Mouse (Mus musculus): ENCODE data around the gene Lgals4. TPM values are rescaled to one million over a fixed set of nuclear protein-coding genes. Genes with fewer than 3 reads are reported as not detected.
"Not testable (repeated sequence)": the region's sequence is repeated elsewhere in the genome, so short reads cannot be mapped to it uniquely, and the experiment has no call there.

Lgals4 gene
- total and polyA plus RNA-seq, 2 experiments, result 11.0 to 16.4 TPM

DNA sequence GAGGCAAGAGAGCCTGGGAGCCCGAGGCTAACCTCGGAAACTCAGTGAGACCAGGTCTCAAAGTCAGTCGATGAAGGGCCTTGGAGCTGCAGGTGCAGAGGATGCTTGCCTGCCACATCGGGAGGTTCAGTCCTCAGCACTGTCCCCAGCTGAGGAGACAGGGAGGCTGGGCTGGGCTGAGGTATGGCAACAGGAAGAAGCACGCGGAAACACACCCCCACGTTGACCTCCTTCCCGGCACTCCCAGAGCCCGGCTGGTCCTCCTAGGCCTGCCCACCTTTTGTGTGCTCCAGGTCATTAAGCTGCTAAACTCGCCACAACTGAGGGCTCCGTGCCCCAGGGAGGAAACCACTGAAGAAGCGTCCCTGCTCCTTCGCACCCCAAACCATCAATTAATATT lies 47.5 kb downstream of the Lgals4 start, which contains the start of gene Capn12:
Gene Capn12 (plus strand): TSS at position 224 of the 400 bp plus-strand sequence.
- DNase-seq (ENCODE audit: extremely low read depth, low read depth, low spot score), result no peak

DNA sequence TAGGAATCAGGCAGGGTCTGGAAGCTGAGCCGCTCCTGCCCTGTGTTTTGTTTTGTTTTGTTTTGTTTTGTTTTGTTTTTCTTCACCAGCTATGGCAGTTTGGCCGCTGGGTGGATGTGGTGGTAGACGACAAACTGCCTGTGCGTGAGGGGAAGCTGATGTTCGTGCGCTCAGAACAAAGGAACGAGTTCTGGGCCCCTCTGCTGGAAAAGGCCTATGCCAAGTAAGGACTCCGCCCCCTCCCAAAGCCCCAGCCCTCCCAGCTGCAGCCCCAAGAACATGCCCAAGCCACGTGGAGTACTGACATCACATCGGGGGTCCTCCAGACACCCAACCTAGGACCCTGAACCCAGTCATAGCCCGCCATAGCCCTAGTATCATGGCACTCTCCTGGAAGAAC lies 49.4 kb downstream of the Lgals4 start:
- H3K9ac ChIP-seq (ENCODE audit: low read depth, low read length), result no peak overlapping the region
- 90% methylated on average over 11 of the region's 11 CpGs for WGBS
- no peaks in the 10 kb centered on the region for H3K79me2 ChIP-seq (ENCODE audit: control insufficient read depth, insufficient read depth, low read length)
- H3K4me1 ChIP-seq (ENCODE audit: control insufficient read depth, insufficient read depth, low read length), result no peaks in the 10 kb centered on the region
- H3K27me3 ChIP-seq (ENCODE audit: control insufficient read depth, insufficient read depth, low read length), result no peaks in the 10 kb centered on the region
- H3K4me3 ChIP-seq (ENCODE audit: insufficient read depth, low read depth, low read length), result no peak overlapping the region
- no peak overlapping the region for H3K27ac ChIP-seq (replicated peaks; ENCODE audit: insufficient read depth, low read depth, low read length)
- TF ChIP-seq CTCF (IDR thresholded peaks at IDR 0.05; ENCODE audit: low read depth, low read length), result no peak
- no peak for TF ChIP-seq POLR2A (IDR thresholded peaks at IDR 0.05; ENCODE audit: extremely low read depth, insufficient read depth, low read length)
- H3K36me3 ChIP-seq (ENCODE audit: control insufficient read depth, insufficient read depth, low read length), result no peaks in the 10 kb centered on the region
- no peak for DNase-seq (ENCODE audit: extremely low read depth, low read depth, low spot score)

More for the DNA sequence above, 47.5 kb downstream of the Lgals4 start, which contains the start of gene Capn12:
- WGBS, result 59% methylated on average over 13 of the region's 13 CpGs
- Histone ChIP-seq H3K27me3 (ENCODE audit: control insufficient read depth, insufficient read depth, low read length) (no peaks in the 10 kb centered on the region), H3K36me3 (ENCODE audit: control insufficient read depth, insufficient read depth, low read length) (no peaks in the 10 kb centered on the region), H3K79me2 (ENCODE audit: control insufficient read depth, insufficient read depth, low read length) (no peaks in the 10 kb centered on the region), H3K27ac (replicated peaks; ENCODE audit: insufficient read depth, low read depth, low read length) (no peak within 1 kb of the TSS), H3K4me1 (ENCODE audit: control insufficient read depth, insufficient read depth, low read length) (no peaks in the 10 kb centered on the region), H3K9ac (ENCODE audit: low read depth, low read length) (no peak within 1 kb of the TSS), H3K4me3 (ENCODE audit: insufficient read depth, low read depth, low read length) (no peak within 1 kb of the TSS)
- TF ChIP-seq POLR2A (IDR thresholded peaks at IDR 0.05; ENCODE audit: extremely low read depth, insufficient read depth, low read length) (no peak), CTCF (IDR thresholded peaks at IDR 0.05; ENCODE audit: low read depth, low read length) (no peak)

DNA sequence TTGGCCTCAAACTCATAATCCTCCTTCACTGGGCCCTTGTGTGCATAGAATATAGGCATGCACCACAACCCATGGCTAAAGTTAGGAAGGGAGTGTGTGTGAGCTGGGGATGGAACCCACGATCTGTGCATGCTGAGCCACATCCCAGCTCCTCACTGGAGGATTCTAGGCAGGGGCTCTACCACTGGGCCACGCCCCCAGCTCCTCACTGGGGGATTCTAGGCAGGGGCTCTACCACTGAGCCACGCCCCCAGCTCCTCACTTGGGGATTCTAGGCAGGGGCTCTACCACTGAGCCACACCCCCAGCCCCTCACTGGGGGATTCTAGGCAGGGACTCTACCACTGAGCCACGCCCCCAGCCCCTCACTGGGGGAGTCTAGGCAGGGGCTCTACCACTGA lies 50.0 kb downstream of the Lgals4 start:
- H3K27me3 ChIP-seq (ENCODE audit: control insufficient read depth, insufficient read depth, low read length); H3K79me2 ChIP-seq (ENCODE audit: control insufficient read depth, insufficient read depth, low read length); H3K36me3 ChIP-seq (ENCODE audit: control insufficient read depth, insufficient read depth, low read length); H3K4me1 ChIP-seq (ENCODE audit: control insufficient read depth, insufficient read depth, low read length); DNase-seq (ENCODE audit: extremely low read depth, low read depth, low spot score); H3K27ac ChIP-seq (replicated peaks; ENCODE audit: insufficient read depth, low read depth, low read length); H3K9ac ChIP-seq (ENCODE audit: low read depth, low read length); H3K4me3 ChIP-seq (ENCODE audit: insufficient read depth, low read depth, low read length): not testable (repeated sequence)
- WGBS, result 93% methylated on average over 4 of the region's 4 CpGs

DNA sequence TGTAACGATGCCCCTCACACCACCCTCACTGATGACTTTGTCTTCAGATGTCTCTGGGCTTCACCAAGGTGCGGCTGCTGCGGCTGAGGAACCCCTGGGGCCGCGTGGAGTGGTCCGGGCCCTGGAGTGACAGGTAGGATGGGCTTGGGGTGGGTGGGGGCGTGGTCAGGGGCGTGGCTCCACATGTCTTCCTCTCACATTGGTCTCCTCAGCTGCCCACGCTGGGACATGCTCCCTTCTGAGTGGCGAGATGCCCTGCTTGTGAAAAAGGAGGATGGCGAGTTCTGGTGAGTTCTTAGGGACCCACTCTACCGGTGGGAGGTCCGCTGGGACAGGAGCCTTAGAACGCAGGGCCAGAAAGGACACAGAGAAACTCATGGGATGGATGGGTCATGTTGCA lies 52.8 kb downstream of the Lgals4 start:
- H3K79me2 ChIP-seq (ENCODE audit: control insufficient read depth, insufficient read depth, low read length), result no peaks in the 10 kb centered on the region
- no peak overlapping the region for H3K4me3 ChIP-seq (ENCODE audit: insufficient read depth, low read depth, low read length)
- DNase-seq (ENCODE audit: extremely low read depth, low read depth, low spot score), result no peak
- H3K27ac ChIP-seq (replicated peaks; ENCODE audit: insufficient read depth, low read depth, low read length), result no peak overlapping the region
- TF ChIP-seq CTCF (IDR thresholded peaks at IDR 0.05; ENCODE audit: low read depth, low read length) (no peak), POLR2A (IDR thresholded peaks at IDR 0.05; ENCODE audit: extremely low read depth, insufficient read depth, low read length) (no peak)
- H3K9ac ChIP-seq (ENCODE audit: low read depth, low read length), result no peak overlapping the region
- no peaks in the 10 kb centered on the region for H3K36me3 ChIP-seq (ENCODE audit: control insufficient read depth, insufficient read depth, low read length)
- H3K27me3 ChIP-seq (ENCODE audit: control insufficient read depth, insufficient read depth, low read length), result 0 out of 2 replicates have a peak, but pooled peaks cover 2% of the 10 kb centered on the region
- 26% methylated on average over 14 of the region's 14 CpGs for WGBS
- H3K4me1 ChIP-seq (ENCODE audit: control insufficient read depth, insufficient read depth, low read length), result peaks cover 2% of the 10 kb centered on the region

DNA sequence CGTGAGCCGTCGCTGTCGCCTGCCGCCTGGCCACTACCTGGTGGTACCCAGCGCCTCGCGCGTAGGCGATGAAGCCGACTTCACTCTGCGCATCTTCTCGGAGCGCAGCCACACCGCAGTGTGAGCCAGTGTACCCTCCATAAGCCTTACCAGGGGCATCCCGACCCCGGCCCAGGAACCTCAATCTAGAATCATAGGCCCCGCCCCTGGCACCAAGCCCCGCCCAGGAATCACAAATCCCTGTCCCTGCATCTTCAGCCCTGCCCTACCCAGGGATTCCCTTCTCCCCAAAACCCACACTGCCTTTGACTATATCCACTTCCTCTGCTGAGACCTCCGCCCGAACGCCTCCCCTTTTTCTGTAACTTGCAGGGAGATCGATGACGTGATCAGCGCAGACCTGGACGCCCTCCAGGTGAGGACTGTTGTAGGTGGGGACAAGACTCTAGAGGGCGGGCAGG lies 55.1 kb downstream of the Lgals4 start:
- H3K79me2 ChIP-seq (ENCODE audit: control insufficient read depth, insufficient read depth, low read length), result no peaks in the 10 kb centered on the region
- peak overlapping the region; percentile 13; the same call in 1 of the 2 replicates for H3K4me3 ChIP-seq (ENCODE audit: insufficient read depth, low read depth, low read length)
- peaks cover 4% of the 10 kb centered on the region; the same call in 1 of the 2 replicates for H3K36me3 ChIP-seq (ENCODE audit: control insufficient read depth, insufficient read depth, low read length)
- DNase-seq (ENCODE audit: extremely low read depth, low read depth, low spot score), result no peak
- 6% methylated on average over 27 of the region's 27 CpGs for whole genome bisulfite sequencing
- 0 out of 2 replicates have a peak, but pooled peaks cover 2% of the 10 kb centered on the region for H3K27me3 ChIP-seq (ENCODE audit: control insufficient read depth, insufficient read depth, low read length)
- H3K27ac ChIP-seq (replicated peaks; ENCODE audit: insufficient read depth, low read depth, low read length), result no peak overlapping the region
- TF ChIP-seq CTCF (IDR thresholded peaks at IDR 0.05; ENCODE audit: low read depth, low read length), result no peak
- TF ChIP-seq POLR2A (IDR thresholded peaks at IDR 0.05; ENCODE audit: extremely low read depth, insufficient read depth, low read length), result no peak
- peaks cover 2% of the 10 kb centered on the region for H3K4me1 ChIP-seq (ENCODE audit: control insufficient read depth, insufficient read depth, low read length)
- H3K9ac ChIP-seq (ENCODE audit: low read depth, low read length), result no peak overlapping the region

Other genes with a start within 250 kb of the Lgals4 start
- 4.1 and 6.9 TPM in 2 replicates for gene Samd4b, start 235.7 kb upstream of the Lgals4 start, total RNA-seq (2014; rRNA removed)
- gene Samd4b, start 235.7 kb upstream of the Lgals4 start, polyA plus RNA-seq (2012; rRNA removed), result 25.7 and 27.0 TPM in 2 replicates
- gene Pak4, start 235.7 kb upstream of the Lgals4 start, total RNA-seq (2014; rRNA removed), result 4.0 and 7.0 TPM in 2 replicates
- gene Pak4, start 235.7 kb upstream of the Lgals4 start, polyA plus RNA-seq (2012; rRNA removed), result 14.9 TPM in 2 replicates
- not detected in 2 replicates for gene Acp7, start 202.5 kb upstream of the Lgals4 start, total RNA-seq (2014; rRNA removed)
- not detected in 2 replicates for gene Acp7, start 202.5 kb upstream of the Lgals4 start, polyA plus RNA-seq (2012; rRNA removed)
- not detected in 2 replicates for gene Fbxo27, start 141.0 kb upstream of the Lgals4 start, total RNA-seq (2014; rRNA removed)
- 0.16 and 0.19 TPM in 2 replicates for gene Fbxo27, start 141.0 kb upstream of the Lgals4 start, polyA plus RNA-seq (2012; rRNA removed)
- 0.46 and 0.60 TPM in 2 replicates for gene Fbxo17, start 117.0 kb upstream of the Lgals4 start, total RNA-seq (2014; rRNA removed)
- 0.53 and 1.0 TPM in 2 replicates for gene Fbxo17, start 117.0 kb upstream of the Lgals4 start, polyA plus RNA-seq (2012; rRNA removed)
- gene Mrps12, start 92.0 kb upstream of the Lgals4 start, total RNA-seq (2014; rRNA removed), result 66.0 and 70.3 TPM in 2 replicates
- gene Mrps12, start 92.0 kb upstream of the Lgals4 start, polyA plus RNA-seq (2012; rRNA removed), result 98.0 and 103 TPM in 2 replicates
- 4.6 and 6.4 TPM in 2 replicates for gene Sars2, start 91.9 kb upstream of the Lgals4 start, total RNA-seq (2014; rRNA removed)
- 21.9 and 25.3 TPM in 2 replicates for gene Sars2, start 91.9 kb upstream of the Lgals4 start, polyA plus RNA-seq (2012; rRNA removed)
- not detected in 2 replicates for gene Ccer2, start 77.7 kb upstream of the Lgals4 start, total RNA-seq (2014; rRNA removed)
- not detected in 2 replicates for gene Ccer2, start 77.7 kb upstream of the Lgals4 start, polyA plus RNA-seq (2012; rRNA removed)
- gene Sirt2, start 67.1 kb upstream of the Lgals4 start, total RNA-seq (2014; rRNA removed), result 15.1 and 21.4 TPM in 2 replicates
- 52.9 and 56.7 TPM in 2 replicates for gene Sirt2, start 67.1 kb upstream of the Lgals4 start, polyA plus RNA-seq (2012; rRNA removed)
- gene Nfkbib, start 66.3 kb upstream of the Lgals4 start, total RNA-seq (2014; rRNA removed), result 6.1 and 7.3 TPM in 2 replicates
- 39.9 and 46.3 TPM in 2 replicates for gene Nfkbib, start 66.3 kb upstream of the Lgals4 start, polyA plus RNA-seq (2012; rRNA removed)
- 1.4 TPM in 2 replicates for gene Rinl, start 44.9 kb upstream of the Lgals4 start, total RNA-seq (2014; rRNA removed)
- gene Rinl, start 44.9 kb upstream of the Lgals4 start, polyA plus RNA-seq (2012; rRNA removed), result 1.2 and 1.8 TPM in 2 replicates
- gene Hnrnpl, start 25.3 kb upstream of the Lgals4 start, total RNA-seq (2014; rRNA removed), result 90.1 and 109 TPM in 2 replicates
- gene Hnrnpl, start 25.3 kb upstream of the Lgals4 start, polyA plus RNA-seq (2012; rRNA removed), result 81.6 and 109 TPM in 2 replicates
- 636 and 645 TPM in 2 replicates for gene Ech1, start 8.6 kb upstream of the Lgals4 start, total RNA-seq (2014; rRNA removed)
- 561 and 625 TPM in 2 replicates for gene Ech1, start 8.6 kb upstream of the Lgals4 start, polyA plus RNA-seq (2012; rRNA removed)
- gene Lgals7, start 30.0 kb downstream of the Lgals4 start, total RNA-seq (2014; rRNA removed), result not detected in 2 replicates
- gene Lgals7, start 30.0 kb downstream of the Lgals4 start, polyA plus RNA-seq (2012; rRNA removed), result not detected in 2 replicates
- gene Capn12, start 47.6 kb downstream of the Lgals4 start, total RNA-seq (2014; rRNA removed), result not detected in 2 replicates
- gene Capn12, start 47.6 kb downstream of the Lgals4 start, polyA plus RNA-seq (2012; rRNA removed), result 0.04 TPM in 1 of 2 replicates, not detected in the other
- 47.4 and 87.1 TPM in 2 replicates for gene Actn4, start 128.5 kb downstream of the Lgals4 start, total RNA-seq (2014; rRNA removed)
- gene Actn4, start 128.5 kb downstream of the Lgals4 start, polyA plus RNA-seq (2012; rRNA removed), result 125 and 145 TPM in 2 replicates
- gene Eif3k, start 148.0 kb downstream of the Lgals4 start, total RNA-seq (2014; rRNA removed), result 64.8 and 73.2 TPM in 2 replicates
- gene Eif3k, start 148.0 kb downstream of the Lgals4 start, polyA plus RNA-seq (2012; rRNA removed), result 86.3 and 91.2 TPM in 2 replicates
- gene Map4k1, start 148.2 kb downstream of the Lgals4 start, total RNA-seq (2014; rRNA removed), result 0.18 and 0.54 TPM in 2 replicates
- gene Map4k1, start 148.2 kb downstream of the Lgals4 start, polyA plus RNA-seq (2012; rRNA removed), result 1.2 and 1.5 TPM in 2 replicates

Data from liver, adult 2 months (tissue).